Mouse (Mus musculus): ENCODE measurements around the gene Cacna1c.
"Not testable (repeated sequence)": the region's sequence is repeated elsewhere in the genome, so short reads cannot be mapped to it uniquely, and the experiment has no call there.

Cacna1c gene

DNA sequence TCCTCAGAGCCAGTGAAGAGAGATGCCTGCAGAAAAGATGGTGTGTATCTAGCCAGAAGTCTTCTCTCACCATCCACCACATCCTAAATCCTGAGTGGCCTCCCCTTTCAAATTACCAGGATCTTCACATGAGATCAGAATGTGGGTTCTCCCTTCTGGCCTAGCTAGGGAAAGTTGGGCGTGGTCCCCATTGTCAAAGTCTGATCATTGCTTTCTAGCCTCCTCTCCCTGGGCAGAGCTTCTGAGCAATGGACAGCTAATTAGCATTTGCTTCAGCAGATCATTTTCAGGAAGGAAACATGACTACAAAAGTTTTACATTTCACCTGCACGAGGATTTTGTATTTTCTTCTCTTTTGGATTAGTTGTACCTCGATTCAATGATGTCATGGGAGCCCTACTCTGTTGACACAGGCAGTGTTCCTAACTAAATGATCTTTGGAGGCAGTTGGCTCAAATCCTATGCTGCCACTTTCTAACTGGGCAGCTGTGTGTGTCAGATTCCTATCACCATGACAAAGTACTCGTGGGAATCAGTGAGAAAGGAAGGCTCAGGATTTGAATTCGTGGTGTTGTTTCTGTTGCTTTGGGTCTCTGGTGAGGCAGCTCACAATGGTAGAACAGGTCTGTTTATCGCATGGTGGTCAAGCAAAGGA, 554.4 kb downstream of the Cacna1c start:
- no peak for DNase-seq

GRCm38 (mm10) chr6:118639816-118640215, 556.4 kb downstream of the Cacna1c start:
- no peak for DNase-seq

DNA sequence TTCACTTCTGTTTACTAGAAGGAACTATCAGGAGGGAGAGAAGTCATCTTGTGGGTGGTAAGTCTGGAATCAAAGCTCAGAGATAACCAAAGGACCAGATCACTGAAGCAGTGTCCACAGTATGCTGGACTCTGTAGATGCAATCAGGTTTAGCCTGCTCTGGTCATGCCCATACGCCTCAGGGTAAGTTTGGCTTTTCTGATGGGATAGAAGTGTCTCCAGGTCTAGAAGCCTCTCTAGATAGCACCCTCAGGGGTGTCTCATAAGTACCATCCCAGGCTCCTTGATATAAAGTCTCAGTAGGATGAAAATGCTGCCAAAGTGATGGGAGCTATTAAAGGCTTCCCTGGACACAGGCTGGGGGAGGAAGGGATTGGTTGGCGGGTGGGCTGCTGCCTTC, 557.3 kb downstream of the Cacna1c start:
- DNase-seq = no peak

GRCm38 (mm10) chr6:118632491-118632890, 563.7 kb downstream of the Cacna1c start:
- no peak for DNase-seq

- no peak for DNase-seq
These were observed 566.2 kb downstream of the Cacna1c start for GRCm38 (mm10) chr6:118630006-118630405.

DNA sequence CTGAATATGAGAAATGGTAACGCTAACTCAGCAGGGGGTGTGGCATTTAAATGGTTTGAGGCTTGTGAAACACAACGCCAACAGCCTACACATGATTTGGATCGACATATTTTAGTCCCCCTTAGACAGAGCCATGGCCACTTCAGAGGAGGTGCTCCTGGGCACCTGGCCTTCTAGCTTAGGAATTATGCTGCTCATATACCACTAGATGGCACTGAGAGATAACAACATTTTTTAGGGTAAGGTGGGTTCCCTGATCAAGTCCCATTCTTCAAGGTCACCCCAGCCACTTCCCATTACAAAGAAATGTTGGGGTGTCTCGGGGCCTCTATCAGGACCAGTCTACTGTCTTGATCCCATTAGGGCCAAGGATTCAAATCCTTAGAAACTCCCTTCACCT, 570.0 kb downstream of the Cacna1c start:
- DNase-seq = no peak

DNA sequence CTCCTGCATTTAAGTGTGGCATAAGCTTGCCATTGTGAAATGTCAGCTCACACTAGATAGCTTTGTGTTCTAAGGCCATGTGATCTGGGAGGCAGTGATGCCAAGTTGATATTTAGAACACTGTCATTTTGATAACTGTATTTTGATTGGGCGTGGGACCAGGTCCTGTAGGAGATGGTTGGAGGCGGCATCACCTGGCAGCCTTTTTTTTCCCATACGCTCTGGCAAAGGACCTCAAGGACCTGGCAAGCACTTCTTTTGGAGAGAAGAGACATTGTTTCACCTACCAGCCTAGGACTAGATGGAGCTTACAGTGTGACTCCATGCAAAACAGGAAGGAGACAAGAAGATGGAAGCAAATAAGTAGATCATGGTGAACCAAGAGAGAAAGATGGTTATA, 572.6 kb downstream of the Cacna1c start:
- no peak for DNase-seq

- no peak for DNase-seq
These were observed 574.4 kb downstream of the Cacna1c start for GRCm38 (mm10) chr6:118621866-118622265.

- DNase-seq = no peak
These were observed 574.8 kb downstream of the Cacna1c start for GRCm38 (mm10) chr6:118621406-118621805.

DNA sequence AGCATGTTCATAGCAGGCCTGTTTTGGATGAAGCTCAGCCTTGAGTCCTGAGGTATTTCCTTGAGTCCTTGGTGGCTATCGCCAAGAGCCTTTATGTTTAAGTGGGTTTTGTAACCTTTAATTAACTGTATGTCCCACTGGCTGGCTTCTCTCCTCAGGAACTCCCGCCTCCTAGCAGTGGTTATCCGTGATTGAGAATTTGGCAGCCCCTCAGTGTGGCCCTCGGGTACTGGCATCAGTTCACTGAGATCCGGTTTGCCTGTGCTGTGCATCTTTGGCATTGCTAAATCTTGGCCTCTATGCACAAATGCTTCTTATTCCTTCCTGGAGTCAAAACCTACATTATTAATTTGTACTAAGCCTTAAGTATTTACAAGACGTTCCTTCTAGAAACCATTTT, 587.3 kb downstream of the Cacna1c start:
- no peak for DNase-seq

DNA sequence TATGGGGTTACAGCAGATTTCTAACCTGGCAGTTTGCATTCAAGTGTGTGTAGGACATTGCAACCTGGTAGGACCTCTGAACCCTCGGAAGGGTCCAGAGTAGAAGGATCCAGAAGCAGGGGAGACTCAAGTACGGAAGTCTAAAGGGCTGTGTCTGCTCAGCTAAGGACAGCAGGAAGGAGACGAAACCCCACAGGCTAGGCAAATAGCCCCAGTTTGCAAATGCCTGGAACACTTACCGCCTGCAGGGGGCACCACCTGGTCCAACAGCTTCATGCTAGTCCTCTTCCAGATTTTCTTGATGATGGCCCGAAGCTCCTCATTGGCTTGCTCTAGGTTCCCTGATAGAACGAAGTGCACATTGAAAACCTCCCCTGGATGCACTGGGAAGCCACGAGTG, 590.2 kb downstream of the Cacna1c start:
- DNase-seq = no peak

DNA sequence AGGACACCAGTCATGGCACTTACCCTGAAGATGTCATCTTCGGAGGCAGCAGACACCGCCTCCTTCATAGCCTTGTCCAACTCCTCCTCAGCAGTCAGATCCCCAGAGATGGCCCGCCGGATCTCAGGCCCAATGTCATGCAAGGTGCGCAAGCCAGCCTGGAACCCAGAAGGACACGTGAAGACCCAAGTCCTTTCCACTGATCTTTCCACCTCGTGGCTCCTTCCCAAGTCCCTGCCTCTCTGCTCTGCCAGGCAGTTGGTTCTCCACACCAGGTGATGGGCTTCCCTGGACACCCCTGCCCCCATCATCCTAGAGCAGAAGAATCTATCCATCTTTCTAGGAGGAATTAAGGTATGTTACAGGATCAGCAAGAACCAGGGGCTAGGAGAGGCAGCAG, 592.4 kb downstream of the Cacna1c start:
- no peak for DNase-seq

DNA sequence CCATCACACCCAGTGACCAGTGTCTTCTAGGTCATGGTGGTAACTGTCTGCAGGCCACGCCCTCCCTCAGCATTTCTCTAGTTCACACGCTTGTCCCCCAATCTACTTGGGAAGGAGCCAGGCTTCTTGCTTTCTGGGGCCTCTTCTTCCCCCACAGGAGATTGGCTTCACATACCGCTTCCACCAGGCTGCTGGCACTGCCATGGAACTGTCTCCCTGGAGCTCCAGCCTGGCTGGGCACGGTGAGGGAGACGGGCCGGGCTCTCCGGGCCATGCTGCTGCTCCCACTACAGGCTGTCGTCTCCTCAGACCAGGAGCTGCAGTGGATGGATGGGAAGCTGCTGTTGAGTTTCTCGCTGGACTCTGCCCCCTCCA, 600.5 kb downstream of the Cacna1c start:
- DNase-seq = no peak

DNA sequence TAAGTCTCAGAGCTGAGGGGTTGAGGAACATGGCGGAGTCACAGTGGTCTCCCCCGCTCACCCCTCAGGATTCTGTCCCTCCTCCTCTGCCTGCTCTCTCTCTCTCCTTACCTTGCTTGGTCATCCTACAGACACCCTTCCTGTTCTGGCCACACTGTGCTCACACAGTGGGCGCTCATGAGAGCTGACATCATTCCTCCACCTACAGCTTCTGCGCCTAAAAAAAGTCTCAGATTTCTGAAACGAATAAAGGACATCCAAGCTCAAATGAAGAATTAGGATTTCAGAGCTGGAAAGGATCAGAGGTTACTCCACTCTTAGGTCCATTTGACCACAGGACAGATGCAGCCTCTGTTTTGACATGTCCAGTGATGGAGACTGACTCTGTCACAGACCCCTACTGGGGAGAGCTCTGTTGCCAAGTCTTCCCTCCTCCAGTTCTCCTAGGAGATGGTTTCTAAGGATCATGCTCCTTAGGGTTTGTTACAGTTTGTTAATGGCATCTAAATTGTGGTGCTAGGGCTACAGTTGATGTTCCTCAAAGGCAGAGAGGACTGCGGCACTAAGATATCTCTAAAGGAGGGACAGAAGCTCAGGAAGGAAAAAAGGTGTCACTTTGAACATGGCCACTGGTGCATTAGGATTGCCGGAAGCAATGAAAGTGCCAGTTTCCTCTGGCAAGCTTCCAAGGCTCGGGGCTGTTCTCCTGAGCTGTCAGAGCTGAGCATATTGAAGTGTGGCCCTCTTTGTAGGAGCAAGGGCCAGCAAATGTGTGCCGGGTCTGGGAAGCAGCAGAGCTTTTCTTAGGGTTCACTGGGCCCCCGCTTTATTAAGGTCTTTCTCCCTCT, 601.2 kb downstream of the Cacna1c start:
- no peak for DNase-seq

DNA sequence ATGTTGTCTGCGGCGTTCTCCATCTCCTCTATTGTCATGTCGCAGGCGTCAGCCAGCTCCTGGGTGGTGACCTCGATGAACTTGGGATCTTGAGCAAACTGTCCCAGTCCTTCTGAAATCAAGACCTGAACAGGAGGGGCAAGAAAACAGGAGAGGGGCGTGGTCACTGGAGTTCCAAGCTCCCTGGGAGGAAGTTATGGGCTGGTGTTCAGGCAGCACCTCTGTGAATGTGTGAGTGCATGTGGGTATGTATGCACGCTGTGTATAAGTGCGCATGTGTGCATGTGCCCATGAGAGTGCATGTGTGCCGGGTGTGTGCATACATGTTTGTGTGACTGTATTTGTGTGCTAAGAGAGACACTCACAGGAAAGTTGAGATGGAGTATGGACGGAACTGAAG, 602.1 kb downstream of the Cacna1c start:
- no peak for DNase-seq

- DNase-seq = peak; percentile 48
These were observed 602.7 kb downstream of the Cacna1c start for GRCm38 (mm10) chr6:118593377-118594061.

GRCm38 (mm10) chr6:118592662-118593376, 603.4 kb downstream of the Cacna1c start:
- DNase-seq = no peak

DNA sequence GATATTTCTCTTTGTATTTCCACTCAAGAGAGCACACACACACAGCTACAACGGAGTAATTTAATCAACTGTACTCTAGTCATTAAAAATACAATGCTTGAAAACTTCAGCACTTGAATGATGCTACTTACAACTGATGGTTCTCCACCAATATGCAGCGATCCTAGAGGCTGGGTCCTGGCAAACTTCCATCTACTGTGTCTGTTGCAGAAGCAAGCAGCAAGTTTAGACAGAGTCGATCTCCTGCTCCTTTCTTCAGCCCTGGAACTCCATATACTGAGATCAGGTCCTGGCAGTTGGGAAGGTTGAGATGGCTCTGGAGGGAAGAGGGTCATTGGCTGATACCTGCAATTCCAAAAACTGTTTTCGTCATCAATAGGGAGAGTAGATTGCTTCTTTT, 617.5 kb downstream of the Cacna1c start:
- not testable (repeated sequence) for DNase-seq

DNA sequence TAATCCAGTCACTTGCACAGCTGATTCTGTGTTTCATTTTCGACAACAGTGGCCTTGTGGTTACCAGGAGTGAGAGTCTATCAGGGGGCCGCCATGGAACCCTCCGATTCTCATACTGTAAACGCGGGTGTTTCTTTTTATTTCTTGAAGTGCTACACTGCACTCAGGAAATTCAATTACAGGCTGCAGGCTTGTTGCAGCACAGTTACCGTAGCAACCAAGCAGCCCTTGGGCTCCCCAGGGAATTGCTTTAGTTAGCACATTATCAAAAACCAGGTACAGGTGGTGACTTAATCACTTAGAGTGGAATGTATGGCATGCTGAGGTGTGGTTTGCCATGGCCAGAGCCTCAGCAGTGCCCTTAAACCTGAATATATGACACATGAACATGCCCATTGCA, 621.9 kb downstream of the Cacna1c start:
- DNase-seq = peak; percentile 37

- DNase-seq = no peak
These were observed 628.4 kb downstream of the Cacna1c start for GRCm38 (mm10) chr6:118567816-118568215.

GRCm38 (mm10) chr6:118561745-118562609, 634.2 kb downstream of the Cacna1c start, which contains the start of gene Ankrd26:
Gene Ankrd26, minus strand, starts transcription at chr6:118562226.
- DNase-seq = peak; percentile 96

- DNase-seq = no peak
These were observed 635.0 kb downstream of the Cacna1c start for GRCm38 (mm10) chr6:118561225-118561624.
